Mouse (Mus musculus) NIH3T3 (cell line): Measurements from ENCODE around the gene Cfap77.

Experiments used
- DNase-seq: peaks from one replicate; pipeline ENCODE4 v3.0.0-alpha.2; 2012; ENCODE audit warnings: low read depth

The Cfap77 gene

GRCm38 (mm10) chr2:28930571-28930970 is 124.3 kb downstream of the Cfap77 start:
- no peak for DNase-seq

GRCm38 (mm10) chr2:28923912-28924311 is 131.0 kb downstream of the Cfap77 start:
- peak; percentile 74 for DNase-seq

GRCm38 (mm10) chr2:28919001-28919400 is 135.9 kb downstream of the Cfap77 start:
- no peak for DNase-seq

GRCm38 (mm10) chr2:28917518-28918361 is 137.1 kb downstream of the Cfap77 start:
- no peak for DNase-seq

- DNase-seq = no peak
Observed at GRCm38 (mm10) chr2:28917156-28917517, 137.7 kb downstream of the Cfap77 start.

GRCm38 (mm10) chr2:28916513-28916865 is 138.4 kb downstream of the Cfap77 start, which contains the start of gene Barhl1:
Barhl1 (minus strand) TSS chr2:28916668.
- DNase-seq = no peak

GRCm38 (mm10) chr2:28915768-28916512 is 138.9 kb downstream of the Cfap77 start:
- DNase-seq = no peak

GRCm38 (mm10) chr2:28915104-28915738 is 139.6 kb downstream of the Cfap77 start:
- no peak for DNase-seq

GRCm38 (mm10) chr2:28914121-28914520 is 140.7 kb downstream of the Cfap77 start:
- DNase-seq = no peak

GRCm38 (mm10) chr2:28912961-28913360 is 141.9 kb downstream of the Cfap77 start:
- DNase-seq = no peak

GRCm38 (mm10) chr2:28912039-28912700 is 142.7 kb downstream of the Cfap77 start:
- no peak for DNase-seq

- DNase-seq = no peak
Observed at GRCm38 (mm10) chr2:28911331-28912038, 143.4 kb downstream of the Cfap77 start.

- DNase-seq = no peak
Observed at GRCm38 (mm10) chr2:28910877-28911276, 144.0 kb downstream of the Cfap77 start.

- no peak for DNase-seq
Observed at GRCm38 (mm10) chr2:28909818-28910710, 144.8 kb downstream of the Cfap77 start.

GRCm38 (mm10) chr2:28909186-28909817 is 145.6 kb downstream of the Cfap77 start:
- no peak for DNase-seq

GRCm38 (mm10) chr2:28908389-28909153 is 146.3 kb downstream of the Cfap77 start:
- DNase-seq = no peak

- no peak for DNase-seq
Observed at GRCm38 (mm10) chr2:28907691-28908388, 147.0 kb downstream of the Cfap77 start.

- DNase-seq = no peak
Observed at GRCm38 (mm10) chr2:28905561-28905960, 149.3 kb downstream of the Cfap77 start.

GRCm38 (mm10) chr2:28904786-28905185 is 150.1 kb downstream of the Cfap77 start:
- DNase-seq = peak; percentile 13
